ENCODE assay signal across 19 mouse cellular contexts in genomic region chr13:93829565-93830293, GRCm38 (mm10). TPM values are rescaled to one million over a fixed set of nuclear protein-coding genes. Genes with fewer than 3 reads are reported as not detected.
A peak's percentile ranks its signal among the peaks of the same experiment; 100 is the strongest.
DNase-seq lines count a peak whose midpoint lies in the region; ATAC-seq and TF ChIP-seq lines count a peak whose summit lies in the region.
"Had no signal": no experiment of that assay in that cellular context is flagged by ENCODE, and none has a peak within 500 bp of the region (broad histone marks: within the 10 kb centered on the region; RNA-seq: fewer than 3 reads in every experiment).

No protein-coding gene starts in this region.

- WGBS in kidney, adult 2 months, result 87% methylated on average over 2 of the region's 2 CpGs
- WGBS in kidney, embryonic 16.5 days, result 62% methylated on average over 2 of the region's 2 CpGs
- WGBS in lung, embryonic 14.5 days, result 58% methylated on average over 2 of the region's 2 CpGs

- H3K36me3 ChIP-seq in kidney, adult 2 months (ENCODE audit: control insufficient read depth, insufficient read depth, low read length), result no peaks in the 10 kb centered on the region; the same call in 1 of the 2 replicates
- no peaks in the 10 kb centered on the region for H3K36me3 ChIP-seq in kidney, embryonic 16.5 days (ENCODE audit: insufficient read depth, low read length)
- H3K36me3 ChIP-seq in lung, embryonic 14.5 days (ENCODE audit: insufficient read depth), result no peaks in the 10 kb centered on the region
- no peaks in the 10 kb centered on the region for H3K36me3 ChIP-seq in MEL (ENCODE audit: control insufficient read depth in 1 of 2, insufficient read depth in 2 of 2, low read length in 2 of 2)
- H3K36me3 ChIP-seq: embryonic facial prominence, embryonic 13.5 days; limb, embryonic 15.5 days; midbrain, embryonic 10.5 days; neural tube, embryonic 15.5 days had no signal

- no peak for TF ChIP-seq CTCF in kidney, adult 2 months (conservative IDR thresholded peaks at IDR 0.05; ENCODE audit: insufficient read depth, insufficient read length, low read depth, low read length)
- peak; percentile 34; the same call in 1 of the 2 replicates for TF ChIP-seq CTCF in lung, embryonic 14.5 days (IDR thresholded peaks at IDR 0.05; ENCODE audit: low read depth)
- peak in 1 of 3 experiments; percentile 23; a peak in 2 of 6 replicates for TF ChIP-seq CTCF in MEL (IDR thresholded peaks at IDR 0.05 in 2 of 3, conservative IDR thresholded peaks at IDR 0.05 in 1 of 3; ENCODE audit: control insufficient read depth in 1 of 3, insufficient read depth in 1 of 3, low read depth in 2 of 3, low read length in 3 of 3, poor library complexity in 1 of 3, severe bottlenecking in 1 of 3)
- TF ChIP-seq CTCF in cortical plate, adult 2 months (IDR thresholded peaks at IDR 0.05; ENCODE audit: extremely low read depth, insufficient read depth, low read length), result peak; percentile 4; the same call in 1 of the 2 replicates

- no peaks in the 10 kb centered on the region; the same call in 1 of the 2 replicates for H3K79me2 ChIP-seq in MEL (ENCODE audit: control insufficient read depth, insufficient read depth, low read length, poor library complexity)

- no peak overlapping the region for H3K4me3 ChIP-seq in kidney, adult 2 months (ENCODE audit: insufficient read depth, low read depth, low read length)
- no peak overlapping the region for H3K4me3 ChIP-seq in kidney, embryonic 16.5 days (ENCODE audit: low read length)
- H3K4me3 ChIP-seq in lung, embryonic 14.5 days (ENCODE audit: low read depth, low read length), result no peak overlapping the region
- H3K4me3 ChIP-seq in MEL (ENCODE audit: control insufficient read depth in 1 of 2, insufficient read depth in 1 of 2, low read depth in 2 of 2, low read length in 2 of 2), result no peak overlapping the region
- no peak overlapping the region for H3K4me3 ChIP-seq in cortical plate, adult 2 months (ENCODE audit: insufficient read depth, low read length)
- H3K4me3 ChIP-seq: embryonic facial prominence, embryonic 13.5 days; limb, embryonic 15.5 days; midbrain, embryonic 10.5 days; myocyte; neural tube, embryonic 15.5 days had no signal

- no peak overlapping the region for H3K9ac ChIP-seq in kidney, embryonic 16.5 days (replicated peaks; ENCODE audit: low read length)
- no peak overlapping the region for H3K9ac ChIP-seq in lung, embryonic 14.5 days
- H3K9ac ChIP-seq in MEL (ENCODE audit: control insufficient read depth, low read depth, low read length, poor library complexity, severe bottlenecking), result no peak overlapping the region
- H3K9ac ChIP-seq: embryonic facial prominence, embryonic 13.5 days; forebrain, postnatal 0 days; limb, embryonic 15.5 days; neural tube, embryonic 15.5 days had no signal

- peak; percentile 17 for TF ChIP-seq RAD21 in MEL (IDR thresholded peaks at IDR 0.05; ENCODE audit: low read depth, low read length)

- no peak for TF ChIP-seq POLR2A in kidney, adult 2 months (IDR thresholded peaks at IDR 0.05; ENCODE audit: low read depth, low read length)
- no peak for TF ChIP-seq POLR2A in MEL (IDR thresholded peaks at IDR 0.05; ENCODE audit: control insufficient read depth in 1 of 2, insufficient read depth in 1 of 2, low read depth in 1 of 2, low read length in 2 of 2, poor library complexity in 1 of 2)
- TF ChIP-seq POLR2A in cortical plate, adult 2 months (IDR thresholded peaks at IDR 0.05; ENCODE audit: extremely low read depth, insufficient read depth, low read length), result no peak

- ATAC-seq in kidney, embryonic 16.5 days (ENCODE audit: low FRiP score, low TSS enrichment), result no peak
- no peak for ATAC-seq in lung, embryonic 14.5 days (ENCODE audit: insufficient read depth)
- no peak for ATAC-seq in frontal cortex, adult (ENCODE audit: low TSS enrichment)
- ATAC-seq: forebrain, postnatal 0 days; hindbrain, embryonic 16.5 days had no signal

- H3K4me2 ChIP-seq in kidney, embryonic 16.5 days (replicated peaks; ENCODE audit: low read depth, low read length), result no peak overlapping the region
- no peak overlapping the region for H3K4me2 ChIP-seq in lung, embryonic 14.5 days
- H3K4me2 ChIP-seq: embryonic facial prominence, embryonic 13.5 days; limb, embryonic 15.5 days; neural tube, embryonic 15.5 days had no signal

- H3K4me1 ChIP-seq in kidney, adult 2 months (ENCODE audit: control insufficient read depth, insufficient read depth, low read length), result no peaks in the 10 kb centered on the region
- H3K4me1 ChIP-seq in kidney, embryonic 16.5 days (ENCODE audit: insufficient read depth, low read length), result 0 out of 2 replicates have a peak, but pooled peaks cover 4% of the 10 kb centered on the region
- peaks cover 4% of the 10 kb centered on the region; the same call in 1 of the 2 replicates for H3K4me1 ChIP-seq in lung, embryonic 14.5 days (ENCODE audit: insufficient read depth)
- H3K4me1 ChIP-seq in MEL (ENCODE audit: control insufficient read depth in 1 of 2, insufficient read depth in 2 of 2, low read length in 2 of 2), result no peaks in the 10 kb centered on the region
- H3K4me1 ChIP-seq in cortical plate, adult 2 months (ENCODE audit: control insufficient read depth, insufficient read depth, low read length), result no peaks in the 10 kb centered on the region
- H3K4me1 ChIP-seq: midbrain, embryonic 10.5 days; neural tube, embryonic 15.5 days had no signal

- no peak overlapping the region for H3K27ac ChIP-seq in kidney, adult 2 months (ENCODE audit: insufficient read depth, low read depth, low read length)
- H3K27ac ChIP-seq in kidney, embryonic 16.5 days (ENCODE audit: low read length), result no peak overlapping the region
- no peak overlapping the region for H3K27ac ChIP-seq in lung, embryonic 14.5 days (ENCODE audit: low read depth)
- H3K27ac ChIP-seq in MEL (ENCODE audit: control insufficient read depth, low read depth, low read length), result no peak overlapping the region
- no peak overlapping the region for H3K27ac ChIP-seq in cortical plate, adult 2 months (ENCODE audit: insufficient read depth, low read length)
- H3K27ac ChIP-seq: midbrain, embryonic 10.5 days; neural tube, embryonic 15.5 days had no signal

- H3K27me3 ChIP-seq in kidney, adult 2 months (replicated peaks; ENCODE audit: control insufficient read depth, insufficient read depth, low read length), result no peaks in the 10 kb centered on the region
- no peaks in the 10 kb centered on the region for H3K27me3 ChIP-seq in kidney, embryonic 16.5 days (ENCODE audit: insufficient read depth, low read length)
- H3K27me3 ChIP-seq in lung, embryonic 14.5 days (ENCODE audit: insufficient read depth, low read length), result no peaks in the 10 kb centered on the region
- no peaks in the 10 kb centered on the region for H3K27me3 ChIP-seq in MEL (ENCODE audit: control insufficient read depth in 1 of 2, insufficient read depth in 2 of 2, low read length in 2 of 2)
- H3K27me3 ChIP-seq: embryonic facial prominence, embryonic 13.5 days; limb, embryonic 15.5 days; neural tube, embryonic 15.5 days had no signal

- no peak for TF ChIP-seq EP300 in MEL (IDR thresholded peaks at IDR 0.05; ENCODE audit: low read depth in 1 of 2, low read length in 2 of 2)

- peaks cover 6% of the 10 kb centered on the region; the same call in 1 of the 2 replicates for H3K9me3 ChIP-seq in kidney, embryonic 16.5 days (ENCODE audit: low read length)
- H3K9me3 ChIP-seq in lung, embryonic 14.5 days (ENCODE audit: low read depth, low read length), result peaks cover 3% of the 10 kb centered on the region; the same call in 1 of the 2 replicates
- no peaks in the 10 kb centered on the region for H3K9me3 ChIP-seq in MEL (replicated peaks; ENCODE audit: insufficient read depth, low read length)
- H3K9me3 ChIP-seq: limb, embryonic 15.5 days; neural tube, embryonic 15.5 days had no signal

- peak; percentile 13 for DNase-seq in kidney, adult 2 months
- DNase-seq in lung, embryonic 14.5 days, result no peak
- DNase-seq in lung, adult 18-20 months, result no peak
- no peak for DNase-seq in MEL (ENCODE audit: low read depth, low spot score)
- DNase-seq: cerebellum, adult 9-10 months; forebrain, postnatal 0 days; kidney, adult 8-10 months; lung, postnatal 14 days; right cerebral cortex, postnatal 25 days; thymus, postnatal 25 days had no signal

TF ChIP-seq in MEL, 35 proteins besides CTCF, POLR2A, EP300 and RAD21:
- TF ChIP-seq ZC3H11A (IDR thresholded peaks at IDR 0.05; ENCODE audit: low read depth, low read length) (peak; percentile 9; the same call in 1 of the 2 replicates), TCF12 (IDR thresholded peaks at IDR 0.05; ENCODE audit: low read depth, low read length) (no peak), SMC3 (IDR thresholded peaks at IDR 0.05; ENCODE audit: low read depth, low read length) (peak; percentile 31)
TF ChIP-seq in MEL: peak in this region for 2.

RNA-seq across cellular contexts. Expression of gene Arsb, which starts 58.3 kb away (rescaled TPM):
- 114 and 117 TPM in 2 replicates for polyA plus RNA-seq in kidney, adult 2 months (2012; rRNA removed)
- polyA plus RNA-seq in kidney, embryonic 16.5 days (2015; fragmentation: Nextera tagmentation; extraction: Ambion mirVana), result 13.4 and 15.9 TPM in 2 replicates
- 20.3 and 21.2 TPM in 2 replicates for polyA plus RNA-seq in lung, embryonic 14.5 days (2014; fragmentation: Nextera tagmentation; extraction: Ambion mirVana)
- total RNA-seq in MEL (2012; rRNA removed), result 0.04 TPM in 1 of 2 replicates, not detected in the other
- polyA plus RNA-seq in MEL (2012; ENCODE audit: insufficient read depth in 1 of 2, insufficient read length in 2 of 2, low read depth in 1 of 2, low replicate concordance in 2 of 2, missing spikeins in 1 of 2), result under 1 TPM in 1 of 2 experiments, not detected in 1; 0.07 TPM
- 86.9 and 87.6 TPM in 2 replicates for polyA plus RNA-seq in cortical plate, adult 2 months (2012; rRNA removed)

Comparison
In these comparisons a context has a peak if more than half of its experiments do, and no peak if none do; other contexts are left out.
1. RNA of gene Arsb, which starts 58.3 kb away (polyA plus RNA-seq): 114 to 117 TPM in kidney, adult 2 months, 86.9 to 87.6 TPM in cortical plate, adult 2 months, 20.3 to 21.2 TPM in lung, embryonic 14.5 days and 13.4 to 15.9 TPM in kidney, embryonic 16.5 days; 0.07 TPM in MEL; every median in the first group is over 10 times any median in the second.